Mouse (Mus musculus): ENCODE results near the gene Hdgf. TPM values are rescaled to one million over a fixed set of nuclear protein-coding genes. Genes with fewer than 3 reads are reported as not detected.

Gene Hdgf
- polyA plus RNA-seq, 1 experiment from 2014 or later = 258 TPM

GRCm38 (mm10) chr3:87947811-87948199 lies 41.7 kb downstream of the Hdgf start:
- Histone ChIP-seq H3K27me3 (peaks cover 25% of the 10 kb centered on the region; the same call in 1 of the 2 replicates), H3K4me2 (peak overlapping the region; percentile 70), H3K4me1 (peaks cover 66% of the 10 kb centered on the region), H3K27ac (no peak overlapping the region), H3K9ac (peak overlapping the region; percentile 31), H3K9me3 (no peaks in the 10 kb centered on the region), H3K36me3 (no peaks in the 10 kb centered on the region), H3K4me3 (peak overlapping the region; percentile 29)
- ATAC-seq (ENCODE audit: borderline replicate concordance, extremely low read depth, low FRiP score, low TSS enrichment) = no peak
- WGBS = under 1% methylated on average over 17 of the region's 17 CpGs

- Histone ChIP-seq H3K9me3 (no peaks in the 10 kb centered on the region), H3K4me3 (peak within 1 kb of the TSS; percentile 29), H3K27ac (no peak within 1 kb of the TSS), H3K4me1 (peaks cover 72% of the 10 kb centered on the region), H3K4me2 (peak within 1 kb of the TSS; percentile 70), H3K36me3 (no peaks in the 10 kb centered on the region), H3K27me3 (peaks cover 31% of the 10 kb centered on the region; the same call in 1 of the 2 replicates), H3K9ac (peak within 1 kb of the TSS; percentile 31)
- no peak for ATAC-seq (ENCODE audit: borderline replicate concordance, extremely low read depth, low FRiP score, low TSS enrichment)
- whole genome bisulfite sequencing = 5% methylated on average over 35 of the region's 35 CpGs
These were observed 42.5 kb downstream of the Hdgf start, which contains the start of gene Crabp2 for GRCm38 (mm10) chr3:87948378-87949265. TSS of gene Crabp2 (plus strand) at chr3:87948666.

GRCm38 (mm10) chr3:87949266-87949954 lies 43.3 kb downstream of the Hdgf start:
- H3K9me3 ChIP-seq = no peaks in the 10 kb centered on the region
- 22% methylated on average over 16 of the region's 16 CpGs for WGBS
- H3K4me1 ChIP-seq = peaks cover 71% of the 10 kb centered on the region
- H3K9ac ChIP-seq = no peak overlapping the region
- H3K36me3 ChIP-seq = no peaks in the 10 kb centered on the region
- no peak overlapping the region for H3K27ac ChIP-seq
- peaks cover 31% of the 10 kb centered on the region; the same call in 1 of the 2 replicates for H3K27me3 ChIP-seq
- H3K4me3 ChIP-seq = no peak overlapping the region
- H3K4me2 ChIP-seq = peak overlapping the region; percentile 70
- no peak for ATAC-seq (ENCODE audit: borderline replicate concordance, extremely low read depth, low FRiP score, low TSS enrichment)

GRCm38 (mm10) chr3:87949955-87950515 lies 43.9 kb downstream of the Hdgf start:
- 13% methylated on average over 13 of the region's 13 CpGs for WGBS
- H3K9ac ChIP-seq = no peak overlapping the region
- peaks cover 31% of the 10 kb centered on the region; the same call in 1 of the 2 replicates for H3K27me3 ChIP-seq
- H3K9me3 ChIP-seq = no peaks in the 10 kb centered on the region
- H3K4me3 ChIP-seq = no peak overlapping the region
- H3K27ac ChIP-seq = no peak overlapping the region
- no peaks in the 10 kb centered on the region for H3K36me3 ChIP-seq
- peak overlapping the region; percentile 70; the same call in 1 of the 2 replicates for H3K4me2 ChIP-seq
- H3K4me1 ChIP-seq = peaks cover 65% of the 10 kb centered on the region
- ATAC-seq (ENCODE audit: borderline replicate concordance, extremely low read depth, low FRiP score, low TSS enrichment) = no peak

- peak overlapping the region; percentile 37 for H3K9ac ChIP-seq
- H3K4me1 ChIP-seq = peaks cover 57% of the 10 kb centered on the region
- peak overlapping the region; percentile 39 for H3K4me3 ChIP-seq
These were observed 45.8 kb downstream of the Hdgf start for GRCm38 (mm10) chr3:87951946-87952345.

GRCm38 (mm10) chr3:87952440-87952839 lies 46.3 kb downstream of the Hdgf start:
- 7% methylated on average over 5 of the region's 5 CpGs for WGBS
- Histone ChIP-seq H3K4me2 (peak overlapping the region; percentile 68), H3K27ac (peak overlapping the region; percentile 60), H3K9ac (peak overlapping the region; percentile 38), H3K4me3 (peak overlapping the region; percentile 39), H3K27me3 (peaks cover 31% of the 10 kb centered on the region; the same call in 1 of the 2 replicates), H3K9me3 (no peaks in the 10 kb centered on the region), H3K36me3 (no peaks in the 10 kb centered on the region), H3K4me1 (peaks cover 52% of the 10 kb centered on the region)
- peak; percentile 90 for ATAC-seq (ENCODE audit: borderline replicate concordance, extremely low read depth, low FRiP score, low TSS enrichment)

More at GRCm38 (mm10) chr3:87951946-87952345, 45.8 kb downstream of the Hdgf start:
- H3K4me2 ChIP-seq = peak overlapping the region; percentile 68
- H3K36me3 ChIP-seq = no peaks in the 10 kb centered on the region
- peaks cover 31% of the 10 kb centered on the region; the same call in 1 of the 2 replicates for H3K27me3 ChIP-seq
- no peaks in the 10 kb centered on the region for H3K9me3 ChIP-seq
- 14% methylated on average over 12 of the region's 12 CpGs for WGBS
- no peak for ATAC-seq (ENCODE audit: borderline replicate concordance, extremely low read depth, low FRiP score, low TSS enrichment)
- peak overlapping the region; percentile 60 for H3K27ac ChIP-seq

- ATAC-seq (ENCODE audit: borderline replicate concordance, extremely low read depth, low FRiP score, low TSS enrichment) = no peak
- Histone ChIP-seq H3K36me3 (no peaks in the 10 kb centered on the region), H3K27ac (no peak overlapping the region), H3K9ac (no peak overlapping the region), H3K4me3 (no peak overlapping the region), H3K27me3 (0 out of 2 replicates have a peak, but pooled peaks cover 5% of the 10 kb centered on the region), H3K4me1 (peaks cover 17% of the 10 kb centered on the region), H3K9me3 (no peaks in the 10 kb centered on the region), H3K4me2 (no peak overlapping the region)
- WGBS = 5% methylated on average over 1 of the region's 1 CpGs
These were observed 51.9 kb downstream of the Hdgf start for GRCm38 (mm10) chr3:87958056-87958455.

GRCm38 (mm10) chr3:87958476-87958875 lies 52.4 kb downstream of the Hdgf start:
- Histone ChIP-seq H3K4me3 (no peak overlapping the region), H3K27me3 (0 out of 2 replicates have a peak, but pooled peaks cover under 1% of the 10 kb centered on the region), H3K9me3 (no peaks in the 10 kb centered on the region), H3K27ac (no peak overlapping the region), H3K9ac (no peak overlapping the region), H3K36me3 (no peaks in the 10 kb centered on the region), H3K4me1 (peaks cover 13% of the 10 kb centered on the region; the same call in 1 of the 2 replicates), H3K4me2 (no peak overlapping the region)
- 21% methylated on average over 4 of the region's 4 CpGs for WGBS
- ATAC-seq (ENCODE audit: borderline replicate concordance, extremely low read depth, low FRiP score, low TSS enrichment) = no peak

- H3K4me3 ChIP-seq = no peak overlapping the region
- no peak for ATAC-seq (ENCODE audit: borderline replicate concordance, extremely low read depth, low FRiP score, low TSS enrichment)
- H3K27me3 ChIP-seq = no peaks in the 10 kb centered on the region
- no peaks in the 10 kb centered on the region for H3K36me3 ChIP-seq
- WGBS = 35% methylated on average over 1 of the region's 1 CpGs
- H3K27ac ChIP-seq = no peak overlapping the region
- peaks cover 13% of the 10 kb centered on the region; the same call in 1 of the 2 replicates for H3K4me1 ChIP-seq
- no peak overlapping the region for H3K9ac ChIP-seq
- H3K4me2 ChIP-seq = no peak overlapping the region
- no peaks in the 10 kb centered on the region for H3K9me3 ChIP-seq
These were observed 52.8 kb downstream of the Hdgf start for GRCm38 (mm10) chr3:87958967-87959366.

GRCm38 (mm10) chr3:87959371-87959770 lies 53.2 kb downstream of the Hdgf start:
- Histone ChIP-seq H3K4me1 (peaks cover 13% of the 10 kb centered on the region; the same call in 1 of the 2 replicates), H3K9me3 (no peaks in the 10 kb centered on the region), H3K36me3 (no peaks in the 10 kb centered on the region), H3K27ac (no peak overlapping the region), H3K9ac (no peak overlapping the region), H3K27me3 (no peaks in the 10 kb centered on the region), H3K4me2 (no peak overlapping the region), H3K4me3 (no peak overlapping the region)
- ATAC-seq (ENCODE audit: borderline replicate concordance, extremely low read depth, low FRiP score, low TSS enrichment) = no peak
- WGBS = 68% methylated on average over 7 of the region's 7 CpGs

GRCm38 (mm10) chr3:87960191-87960585 lies 54.1 kb downstream of the Hdgf start:
- WGBS = 5% methylated on average over 10 of the region's 10 CpGs

More at GRCm38 (mm10) chr3:87960191-87960585, 54.1 kb downstream of the Hdgf start:
- Histone ChIP-seq H3K9ac (peak overlapping the region; percentile 52), H3K4me2 (peak overlapping the region; percentile 67), H3K9me3 (no peaks in the 10 kb centered on the region), H3K36me3 (no peaks in the 10 kb centered on the region), H3K4me1 (peaks cover 13% of the 10 kb centered on the region; the same call in 1 of the 2 replicates), H3K4me3 (peak overlapping the region; percentile 42), H3K27me3 (no peaks in the 10 kb centered on the region), H3K27ac (peak overlapping the region; percentile 95)
- no peak; the same call in 1 of the 2 replicates for ATAC-seq (ENCODE audit: borderline replicate concordance, extremely low read depth, low FRiP score, low TSS enrichment)
